Mouse (Mus musculus): ENCODE data around the gene Gm17387.

DNA sequence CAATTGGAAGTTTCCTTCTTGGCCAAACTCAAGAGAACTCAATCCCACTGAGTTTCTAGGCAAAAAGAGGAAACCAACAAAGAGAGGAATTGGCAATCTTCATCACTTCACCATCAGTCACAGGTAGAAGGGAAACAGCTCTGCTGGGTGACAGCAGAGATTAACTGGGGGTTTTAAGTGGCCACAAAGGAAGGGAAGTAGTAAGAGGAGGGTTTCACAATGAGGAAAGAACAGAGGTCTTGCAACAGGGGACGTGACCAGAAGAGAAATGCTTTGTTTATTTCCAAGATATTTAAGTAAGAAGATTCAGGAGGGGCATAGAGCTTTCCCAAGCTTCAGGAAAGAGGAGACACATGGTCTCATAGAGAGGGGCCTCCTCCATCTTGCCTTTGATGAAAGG is 31.1 kb upstream of the Gm17387 start:
- TF ChIP-seq POLR2A (IDR thresholded peaks at IDR 0.05; ENCODE audit: insufficient read depth, low read length) (no peak), CTCF (IDR thresholded peaks at IDR 0.05; ENCODE audit: low read depth, low read length) (no peak)
